Mouse (Mus musculus) 416B (cell line): ENCODE measurements around the gene Irgc1.
"Not testable (repeated sequence)": the region's sequence is repeated elsewhere in the genome, so short reads cannot be mapped to it uniquely, and the experiment has no call there.

ENCODE experiments used
- DNase-seq: peaks from one replicate; pipeline ENCODE4 v3.0.0; 2011; ENCODE audit warnings: low read depth

Irgc1 gene

GRCm38 (mm10) chr7:24435305-24435704 is 16.8 kb downstream of the Irgc1 start:
- no peak for DNase-seq

GRCm38 (mm10) chr7:24431713-24432112 is 20.4 kb downstream of the Irgc1 start:
- no peak for DNase-seq

DNA sequence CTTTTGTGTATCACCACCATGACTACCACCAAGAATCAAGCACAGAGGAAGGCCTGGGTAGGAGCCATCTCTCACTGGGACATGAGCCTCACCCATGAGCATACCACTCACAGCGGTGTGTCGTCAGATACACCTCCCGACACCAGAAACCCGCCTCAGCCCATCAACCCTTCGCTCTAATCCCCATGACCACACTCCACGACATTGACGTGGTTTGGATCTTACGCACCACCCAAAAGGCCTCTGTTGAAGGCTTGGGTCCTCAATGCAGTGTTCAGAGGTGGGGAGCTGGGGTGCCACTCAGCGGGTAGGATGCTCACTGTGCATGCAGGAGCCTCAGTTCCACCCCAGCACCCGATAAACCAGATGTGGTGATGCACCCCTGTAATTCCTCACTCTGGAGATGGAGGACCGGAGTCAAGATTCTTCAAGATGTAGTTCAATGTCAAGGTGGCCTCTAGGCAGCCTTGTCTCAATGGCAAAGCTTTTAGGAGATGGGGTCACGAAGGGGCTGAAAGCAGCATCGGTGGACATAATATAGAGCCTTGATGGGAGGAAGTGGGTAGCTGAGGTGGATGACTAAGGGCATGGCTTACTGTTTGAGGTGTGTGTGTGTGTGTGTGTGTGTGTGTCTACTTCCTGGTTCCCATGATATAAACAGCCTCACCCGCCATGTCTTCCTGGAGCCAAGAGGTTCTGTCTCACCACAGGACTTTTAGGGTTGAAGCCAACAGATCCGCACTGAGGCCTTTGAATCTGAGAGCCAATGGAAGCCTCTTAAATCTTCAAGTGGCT is 21.3 kb downstream of the Irgc1 start:
- peak; percentile 77 for DNase-seq

- DNase-seq = no peak
Measured at GRCm38 (mm10) chr7:24429413-24430112, 22.5 kb downstream of the Irgc1 start.

- DNase-seq = no peak
Measured at GRCm38 (mm10) chr7:24428725-24429124, 23.4 kb downstream of the Irgc1 start.

GRCm38 (mm10) chr7:24427168-24427567 is 24.9 kb downstream of the Irgc1 start:
- no peak for DNase-seq

GRCm38 (mm10) chr7:24425919-24426318 is 26.2 kb downstream of the Irgc1 start:
- no peak for DNase-seq

GRCm38 (mm10) chr7:24423956-24424732 is 28.0 kb downstream of the Irgc1 start:
- DNase-seq = no peak

DNA sequence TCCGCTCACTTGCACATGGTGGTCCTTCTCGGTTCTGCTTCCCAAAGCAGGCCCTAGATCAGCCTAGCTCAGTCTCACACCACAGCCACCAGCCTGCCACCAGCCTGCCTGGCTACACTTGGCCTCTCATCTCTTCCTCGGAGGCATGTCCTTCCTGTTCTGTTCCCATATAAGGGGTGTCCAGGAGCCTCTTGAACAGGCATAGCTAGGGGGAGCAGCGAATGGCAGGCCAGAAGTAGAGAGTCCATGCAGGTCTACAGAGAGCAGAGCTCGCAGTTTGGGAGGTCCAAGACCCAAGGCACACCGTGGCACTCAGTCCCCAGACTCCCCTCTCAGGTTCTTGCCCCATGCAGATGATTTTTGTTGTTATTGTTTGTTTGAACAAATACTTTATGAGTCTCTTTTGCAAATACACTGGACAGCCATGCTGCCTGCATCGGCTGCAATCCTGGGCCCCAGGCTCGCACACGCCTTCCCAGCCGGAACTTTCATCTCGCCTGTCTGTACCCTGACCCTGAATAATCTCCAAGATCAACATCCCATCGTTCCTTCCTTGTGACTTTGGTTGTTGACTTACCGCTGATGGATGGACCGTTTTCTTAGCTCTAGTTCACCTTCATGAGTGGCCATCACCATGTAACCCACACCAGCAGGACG is 28.9 kb downstream of the Irgc1 start:
- no peak for DNase-seq

DNA sequence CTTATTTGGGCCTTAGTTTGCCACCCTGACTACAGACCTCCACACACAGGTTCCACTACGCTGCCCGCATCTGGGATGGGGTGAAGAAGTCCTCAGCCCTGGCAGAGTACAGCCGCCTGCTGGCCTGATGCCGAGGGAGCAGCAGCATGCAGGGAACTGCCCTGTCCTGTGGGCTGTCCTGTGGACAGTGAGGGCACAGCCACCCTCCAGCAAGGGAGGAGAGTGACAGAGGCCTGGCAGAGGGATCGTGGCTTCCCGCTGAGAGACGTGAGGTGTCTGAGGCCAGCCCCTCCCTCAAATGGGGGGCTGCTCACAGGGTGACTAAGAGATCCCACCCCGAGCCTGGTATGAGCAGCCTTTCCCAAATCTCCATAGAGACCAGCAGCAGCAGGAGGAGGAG is 29.8 kb downstream of the Irgc1 start:
- no peak for DNase-seq

GRCm38 (mm10) chr7:24421648-24422047 is 30.4 kb downstream of the Irgc1 start:
- DNase-seq = no peak

DNA sequence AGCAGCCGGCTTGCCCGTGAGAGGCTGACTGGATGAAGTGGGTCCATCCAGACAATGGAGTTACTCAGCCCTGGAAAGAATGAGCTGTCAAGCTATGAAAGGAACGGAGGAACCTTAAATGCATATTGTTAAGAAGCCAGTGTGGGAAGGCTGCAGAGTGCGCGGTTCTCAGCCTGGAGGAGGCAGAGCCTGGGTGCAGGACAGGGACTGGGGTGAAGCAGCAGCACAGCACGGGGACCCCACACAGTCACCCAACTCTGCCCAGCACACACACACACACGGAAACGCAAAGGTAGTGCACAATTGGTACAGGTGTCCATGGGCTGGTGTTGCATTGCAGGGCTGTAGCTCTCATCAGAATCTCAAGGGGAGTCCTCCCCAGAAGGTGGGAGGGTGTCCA is 32.5 kb downstream of the Irgc1 start:
- no peak for DNase-seq

- DNase-seq = no peak
Measured at GRCm38 (mm10) chr7:24415261-24415660, 36.8 kb downstream of the Irgc1 start.

DNA sequence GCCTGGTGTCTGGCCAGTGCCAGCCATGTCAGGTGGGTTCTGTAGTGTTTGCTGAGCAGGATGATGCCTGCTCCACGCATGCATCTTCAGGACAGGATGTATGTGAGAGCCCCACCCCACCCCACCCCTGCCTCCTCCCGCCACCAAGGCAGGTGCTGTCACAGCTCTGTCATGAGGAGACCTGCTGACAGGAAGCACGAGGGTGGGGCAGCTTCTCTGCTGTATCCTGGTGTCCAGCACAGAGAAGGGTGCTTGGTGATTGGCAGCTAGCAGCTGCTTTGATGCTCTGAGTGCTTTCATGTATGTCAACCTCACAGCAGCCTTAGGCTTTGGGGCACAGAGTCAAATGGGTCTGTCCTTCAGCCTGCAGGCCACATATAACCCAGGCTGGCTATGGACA is 38.5 kb downstream of the Irgc1 start:
- no peak for DNase-seq

- no peak for DNase-seq
Measured at GRCm38 (mm10) chr7:24410831-24411230, 41.3 kb downstream of the Irgc1 start.

DNA sequence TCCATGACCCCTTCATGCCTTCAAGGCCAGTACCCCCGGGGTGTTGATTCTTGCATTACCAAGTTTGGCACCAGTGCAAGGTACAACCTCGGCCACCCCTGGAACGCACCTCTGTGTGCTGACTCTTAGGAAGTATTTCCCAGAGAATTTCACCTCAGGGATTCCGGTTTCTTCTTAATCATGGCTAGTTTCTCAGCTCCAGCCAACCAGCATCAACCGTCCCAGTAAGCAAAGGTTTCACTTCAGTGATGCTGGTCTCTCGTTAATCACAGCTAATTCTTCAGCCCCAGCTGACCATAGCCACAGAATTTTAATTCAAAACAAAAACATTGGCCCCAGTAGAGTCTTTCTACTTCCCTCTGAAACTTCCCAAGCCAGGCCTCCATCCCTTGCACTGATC is 42.0 kb downstream of the Irgc1 start:
- DNase-seq = no peak

GRCm38 (mm10) chr7:24408186-24408585 is 43.9 kb downstream of the Irgc1 start:
- DNase-seq = no peak

DNA sequence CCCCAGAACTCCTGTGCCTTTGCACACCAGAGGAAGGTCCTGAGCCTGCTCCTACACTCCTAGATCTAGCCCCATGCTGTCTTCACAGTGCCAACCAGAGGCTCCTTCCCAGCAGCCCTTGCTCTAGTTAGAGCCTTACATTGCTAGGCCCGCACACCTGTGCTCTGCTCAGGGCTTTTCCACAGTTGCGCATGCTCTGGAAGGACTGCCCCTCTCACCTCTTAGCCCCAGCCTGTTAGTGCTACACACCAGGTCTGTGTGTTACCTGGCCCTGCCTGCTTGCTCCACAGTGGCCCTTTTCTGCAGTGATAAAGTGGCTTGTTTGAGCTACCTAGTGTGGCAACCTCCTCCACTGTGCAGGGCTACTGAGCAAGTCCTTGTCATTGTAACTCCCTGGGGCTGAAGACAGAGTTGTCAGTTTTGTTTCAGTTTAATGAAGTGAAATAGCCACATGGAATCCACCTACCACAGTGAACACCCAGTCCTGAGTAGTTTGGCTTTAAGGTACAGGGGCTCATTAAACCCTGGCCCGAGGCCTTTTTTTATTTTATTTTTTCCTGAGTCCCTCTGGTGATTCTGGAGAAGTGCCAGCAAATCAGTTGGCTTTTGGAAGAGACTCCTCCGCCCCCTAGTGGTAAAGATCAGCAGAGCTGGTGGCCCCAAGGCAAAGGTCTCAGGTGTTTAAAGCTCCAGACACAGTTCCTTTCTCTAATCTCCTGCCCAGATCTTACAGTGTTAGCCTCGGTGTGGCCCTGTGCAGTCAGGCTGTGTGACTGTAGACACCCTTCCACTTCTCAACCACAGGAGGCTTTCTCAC is 45.4 kb downstream of the Irgc1 start:
- peak; percentile 88 for DNase-seq

DNA sequence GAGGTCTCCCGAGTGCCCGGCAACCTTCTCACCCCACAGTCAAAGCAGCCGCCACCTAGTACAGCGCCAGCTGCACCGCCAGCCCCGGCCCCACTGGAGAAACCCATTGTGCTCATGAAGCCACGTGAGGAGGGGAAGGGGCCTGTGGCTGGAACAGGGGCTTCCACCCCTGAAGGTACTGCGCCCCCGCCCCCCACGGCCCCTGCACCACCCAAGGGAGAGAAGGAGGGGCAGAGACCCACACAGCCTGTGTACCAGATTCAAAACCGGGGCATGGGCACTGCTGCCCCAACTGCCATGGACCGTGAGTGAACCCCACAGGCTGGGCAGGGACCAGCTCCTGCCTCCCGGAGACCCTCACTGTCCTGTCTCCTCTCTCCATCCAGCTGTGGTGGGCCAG is 46.4 kb downstream of the Irgc1 start:
- no peak for DNase-seq

GRCm38 (mm10) chr7:24402851-24403250 is 49.2 kb downstream of the Irgc1 start:
- DNase-seq = no peak

- not testable (repeated sequence) for DNase-seq
Measured at GRCm38 (mm10) chr7:24400489-24400888, 51.6 kb downstream of the Irgc1 start.
